Mouse (Mus musculus) brain, embryonic 14.5 days (tissue): Measurements from ENCODE around the gene Cltrn.

ENCODE experiments used
- CTCF ChIP-seq: fragments of 200-500 bp; IDR thresholded peaks from 2 replicates; pipeline ENCODE4 v1.5.1; 2012; ENCODE audit warnings: inconsistent platforms, mild to moderate bottlenecking, moderate library complexity, borderline replicate concordance; ENCODE audit not compliant: insufficient read depth, insufficient read length; ENCODE audit errors: extremely low read depth
- POLR2A ChIP-seq: fragments of 200-500 bp; IDR thresholded peaks from 2 replicates; pipeline ENCODE4 v1.6.1; 2012; ENCODE audit warnings: mild to moderate bottlenecking, inconsistent platforms, borderline replicate concordance; ENCODE audit not compliant: poor library complexity, insufficient read depth, insufficient read length, severe bottlenecking; ENCODE audit errors: extremely low read depth

DNA sequence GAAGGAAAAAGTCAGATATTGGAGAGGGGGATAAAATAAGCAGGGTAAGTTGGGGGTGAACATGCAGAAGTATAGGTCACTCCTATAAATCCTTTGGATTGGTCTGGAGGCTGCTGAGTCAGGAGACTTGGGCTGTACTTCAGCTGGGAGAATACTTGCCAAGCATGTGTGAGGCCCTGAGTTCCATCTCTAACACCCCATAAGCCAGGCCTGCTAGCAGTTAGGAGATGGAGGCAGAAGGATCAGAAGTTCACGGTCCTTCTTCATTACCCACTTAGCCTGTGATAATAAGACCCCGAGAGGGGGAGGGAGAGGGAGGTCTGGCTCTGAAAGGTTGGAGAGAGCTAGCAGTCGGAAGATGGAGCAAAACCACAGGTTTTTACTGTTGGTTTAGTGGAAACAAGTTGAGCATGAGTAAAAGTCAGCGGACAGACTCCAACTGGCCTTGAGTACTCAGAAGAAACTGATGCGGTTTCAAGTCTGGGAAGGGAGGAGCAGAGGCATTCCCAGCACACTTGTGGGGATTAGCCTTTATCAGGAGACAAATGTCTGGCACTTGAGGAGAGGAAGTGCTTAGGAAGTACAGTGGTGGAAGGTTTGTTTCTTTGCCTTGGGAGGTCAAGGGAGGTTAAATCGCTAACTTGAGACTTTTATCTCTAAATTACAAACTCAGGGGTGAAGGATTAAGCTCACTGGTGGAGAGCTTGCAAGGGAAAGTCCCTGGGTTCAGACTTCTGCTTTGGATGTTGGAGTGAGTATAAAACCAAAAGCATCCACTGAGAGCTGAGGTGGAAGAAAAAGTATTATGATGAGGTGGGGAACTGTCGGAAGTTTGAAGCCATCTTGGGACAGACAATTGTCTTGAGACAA, 3.9 kb downstream of the Cltrn start:
- TF ChIP-seq CTCF (no peak), POLR2A (no peak)
